Mouse (Mus musculus): ENCODE measurements at regions not wholly inside any gene's neighbourhood (a gene's known extent, or its start where the extent isn't known, plus 50 kb on each side); places are given as distances from the start of the nearest gene placed in this dataset.

GRCm38 (mm10) chr3:37909821-37910220 is 185.5 kb upstream of the Gm5148 start:
- Histone ChIP-seq H3K4me3 (ENCODE audit: insufficient read depth, low read depth, low read length) (no peak overlapping the region), H3K9ac (ENCODE audit: low read depth, low read length) (no peak overlapping the region), H3K4me1 (ENCODE audit: control insufficient read depth, insufficient read depth, low read length) (peaks cover 14% of the 10 kb centered on the region), H3K36me3 (ENCODE audit: control insufficient read depth, insufficient read depth, low read length) (no peaks in the 10 kb centered on the region), H3K27me3 (ENCODE audit: control insufficient read depth, insufficient read depth, low read length) (0 out of 2 replicates have a peak, but pooled peaks cover 2% of the 10 kb centered on the region), H3K27ac (replicated peaks; ENCODE audit: insufficient read depth, low read depth, low read length) (no peak overlapping the region), H3K79me2 (ENCODE audit: control insufficient read depth, insufficient read depth, low read length) (no peaks in the 10 kb centered on the region)
- over 99% methylated on average over 4 of the region's 4 CpGs for whole genome bisulfite sequencing
- DNase-seq (ENCODE audit: extremely low read depth, low read depth, low spot score) = no peak
- TF ChIP-seq CTCF (IDR thresholded peaks at IDR 0.05; ENCODE audit: low read depth, low read length) (no peak), POLR2A (IDR thresholded peaks at IDR 0.05; ENCODE audit: extremely low read depth, insufficient read depth, low read length) (no peak)

- H3K79me2 ChIP-seq (ENCODE audit: control insufficient read depth, insufficient read depth, low read length) = no peaks in the 10 kb centered on the region
- 0 out of 2 replicates have a peak, but pooled peaks cover 2% of the 10 kb centered on the region for H3K27me3 ChIP-seq (ENCODE audit: control insufficient read depth, insufficient read depth, low read length)
- DNase-seq (ENCODE audit: extremely low read depth, low read depth, low spot score) = no peak
- no peak overlapping the region for H3K4me3 ChIP-seq (ENCODE audit: insufficient read depth, low read depth, low read length)
- H3K36me3 ChIP-seq (ENCODE audit: control insufficient read depth, insufficient read depth, low read length) = no peaks in the 10 kb centered on the region
- H3K27ac ChIP-seq (replicated peaks; ENCODE audit: insufficient read depth, low read depth, low read length) = no peak overlapping the region
- H3K9ac ChIP-seq (ENCODE audit: low read depth, low read length) = no peak overlapping the region
- H3K4me1 ChIP-seq (ENCODE audit: control insufficient read depth, insufficient read depth, low read length) = peaks cover 14% of the 10 kb centered on the region
- TF ChIP-seq CTCF (IDR thresholded peaks at IDR 0.05; ENCODE audit: low read depth, low read length) = no peak
- no peak for TF ChIP-seq POLR2A (IDR thresholded peaks at IDR 0.05; ENCODE audit: extremely low read depth, insufficient read depth, low read length)
- WGBS = 85% methylated on average over 2 of the region's 2 CpGs
Observed at GRCm38 (mm10) chr3:37909008-37909407, 184.7 kb upstream of the Gm5148 start.

GRCm38 (mm10) chr3:37908456-37908855 is 184.2 kb upstream of the Gm5148 start:
- Histone ChIP-seq H3K36me3 (ENCODE audit: control insufficient read depth, insufficient read depth, low read length) (no peaks in the 10 kb centered on the region), H3K79me2 (ENCODE audit: control insufficient read depth, insufficient read depth, low read length) (no peaks in the 10 kb centered on the region), H3K4me1 (ENCODE audit: control insufficient read depth, insufficient read depth, low read length) (peaks cover 14% of the 10 kb centered on the region), H3K27me3 (ENCODE audit: control insufficient read depth, insufficient read depth, low read length) (no peaks in the 10 kb centered on the region), H3K9ac (ENCODE audit: low read depth, low read length) (no peak overlapping the region), H3K4me3 (ENCODE audit: insufficient read depth, low read depth, low read length) (no peak overlapping the region), H3K27ac (replicated peaks; ENCODE audit: insufficient read depth, low read depth, low read length) (no peak overlapping the region)
- no peak for TF ChIP-seq POLR2A (IDR thresholded peaks at IDR 0.05; ENCODE audit: extremely low read depth, insufficient read depth, low read length)
- TF ChIP-seq CTCF (IDR thresholded peaks at IDR 0.05; ENCODE audit: low read depth, low read length) = no peak
- WGBS = 69% methylated on average over 6 of the region's 6 CpGs
- no peak for DNase-seq (ENCODE audit: extremely low read depth, low read depth, low spot score)

- WGBS = 5% methylated on average over 14 of the region's 14 CpGs
- no peaks in the 10 kb centered on the region for H3K36me3 ChIP-seq (ENCODE audit: control insufficient read depth, insufficient read depth, low read length)
- H3K27me3 ChIP-seq (ENCODE audit: control insufficient read depth, insufficient read depth, low read length) = no peaks in the 10 kb centered on the region
- peaks cover 18% of the 10 kb centered on the region for H3K4me1 ChIP-seq (ENCODE audit: control insufficient read depth, insufficient read depth, low read length)
- H3K4me3 ChIP-seq (ENCODE audit: insufficient read depth, low read depth, low read length) = no peak overlapping the region
- TF ChIP-seq POLR2A (IDR thresholded peaks at IDR 0.05; ENCODE audit: extremely low read depth, insufficient read depth, low read length) = no peak
- no peak for TF ChIP-seq CTCF (IDR thresholded peaks at IDR 0.05; ENCODE audit: low read depth, low read length)
- DNase-seq (ENCODE audit: extremely low read depth, low read depth, low spot score) = peak; percentile 97
- H3K9ac ChIP-seq (ENCODE audit: low read depth, low read length) = no peak overlapping the region
- H3K27ac ChIP-seq (replicated peaks; ENCODE audit: insufficient read depth, low read depth, low read length) = peak overlapping the region; percentile 19
- H3K79me2 ChIP-seq (ENCODE audit: control insufficient read depth, insufficient read depth, low read length) = no peaks in the 10 kb centered on the region
Observed at GRCm38 (mm10) chr3:37907432-37908088, 183.3 kb upstream of the Gm5148 start.

GRCm38 (mm10) chr3:37906806-37907251 is 182.5 kb upstream of the Gm5148 start:
- TF ChIP-seq POLR2A (IDR thresholded peaks at IDR 0.05; ENCODE audit: extremely low read depth, insufficient read depth, low read length) (no peak), CTCF (IDR thresholded peaks at IDR 0.05; ENCODE audit: low read depth, low read length) (no peak)
- Histone ChIP-seq H3K27ac (replicated peaks; ENCODE audit: insufficient read depth, low read depth, low read length) (no peak overlapping the region), H3K79me2 (ENCODE audit: control insufficient read depth, insufficient read depth, low read length) (no peaks in the 10 kb centered on the region), H3K36me3 (ENCODE audit: control insufficient read depth, insufficient read depth, low read length) (no peaks in the 10 kb centered on the region), H3K27me3 (ENCODE audit: control insufficient read depth, insufficient read depth, low read length) (no peaks in the 10 kb centered on the region), H3K4me1 (ENCODE audit: control insufficient read depth, insufficient read depth, low read length) (peaks cover 18% of the 10 kb centered on the region), H3K4me3 (ENCODE audit: insufficient read depth, low read depth, low read length) (no peak overlapping the region), H3K9ac (ENCODE audit: low read depth, low read length) (no peak overlapping the region)
- WGBS = 46% methylated on average over 5 of the region's 5 CpGs
- no peak for DNase-seq (ENCODE audit: extremely low read depth, low read depth, low spot score)

- Histone ChIP-seq H3K4me1 (ENCODE audit: control insufficient read depth, insufficient read depth, low read length) (peaks cover 18% of the 10 kb centered on the region), H3K4me3 (ENCODE audit: insufficient read depth, low read depth, low read length) (no peak overlapping the region), H3K27me3 (ENCODE audit: control insufficient read depth, insufficient read depth, low read length) (no peaks in the 10 kb centered on the region), H3K36me3 (ENCODE audit: control insufficient read depth, insufficient read depth, low read length) (no peaks in the 10 kb centered on the region), H3K9ac (ENCODE audit: low read depth, low read length) (no peak overlapping the region), H3K79me2 (ENCODE audit: control insufficient read depth, insufficient read depth, low read length) (no peaks in the 10 kb centered on the region), H3K27ac (replicated peaks; ENCODE audit: insufficient read depth, low read depth, low read length) (no peak overlapping the region)
- no peak for DNase-seq (ENCODE audit: extremely low read depth, low read depth, low spot score)
- 77% methylated on average over 3 of the region's 3 CpGs for WGBS
- TF ChIP-seq POLR2A (IDR thresholded peaks at IDR 0.05; ENCODE audit: extremely low read depth, insufficient read depth, low read length) = no peak
- no peak for TF ChIP-seq CTCF (IDR thresholded peaks at IDR 0.05; ENCODE audit: low read depth, low read length)
Observed at GRCm38 (mm10) chr3:37904188-37904587, 179.9 kb upstream of the Gm5148 start.
